Mouse (Mus musculus) myocyte (in vitro differentiated cells): ENCODE data around the gene Morc3. TPM values are rescaled to one million over a fixed set of nuclear protein-coding genes. Genes with fewer than 3 reads are reported as not detected.
"Not testable (repeated sequence)": the region's sequence is repeated elsewhere in the genome, so short reads cannot be mapped to it uniquely, and the experiment has no call there.

Experiments used
- H3K27me3 ChIP-seq: one replicate; pipeline ENCODE4 v1.6.1; 2011; ENCODE audit not compliant: control insufficient read depth, insufficient read depth, insufficient read length
- H3K36me3 ChIP-seq: one replicate; pipeline ENCODE4 v1.6.1; 2011; ENCODE audit not compliant: control insufficient read depth, insufficient read depth
- H3K4me2 ChIP-seq: one replicate; pipeline ENCODE4 v1.6.1; 2011; ENCODE audit warnings: low read depth, control low read depth
- H3K4me3 ChIP-seq: one replicate; pipeline ENCODE4 v1.5.1; 2011; ENCODE audit warnings: mild to moderate bottlenecking, control low read depth, moderate library complexity
- H3K79me2 ChIP-seq: one replicate; pipeline ENCODE4 v1.6.1; 2011; ENCODE audit not compliant: control insufficient read depth, insufficient read depth
- H3ac ChIP-seq: one replicate; pipeline ENCODE4 v1.6.1; 2011; ENCODE audit not compliant: control insufficient read depth, insufficient read length
- CEBPB ChIP-seq: IDR thresholded peaks from 2 replicates; pipeline ENCODE4 v1.6.1; 2011; ENCODE audit warnings: mild to moderate bottlenecking, moderate library complexity; ENCODE audit not compliant: poor library complexity, insufficient read depth, severe bottlenecking
- E2F4 ChIP-seq: IDR thresholded peaks from one replicate; pipeline ENCODE4 v1.6.1; 2011; ENCODE audit warnings: mild to moderate bottlenecking, control low read depth, moderate library complexity; ENCODE audit not compliant: insufficient read depth
- MAX ChIP-seq: IDR thresholded peaks from one replicate; pipeline ENCODE4 v1.6.1; 2011; ENCODE audit warnings: low read depth, mild to moderate bottlenecking, control low read depth
- MYOD1 ChIP-seq, 3 experiments: IDR thresholded peaks; one replicate each; pipeline ENCODE4 v1.6.1; 2011; ENCODE audit warnings: control low read depth in 2 of 3, low read depth in 2 of 3, mild to moderate bottlenecking in 2 of 3, moderate library complexity in 1 of 3; ENCODE audit not compliant: insufficient read length in 2 of 3, control insufficient read depth in 1 of 3
- MYOG ChIP-seq, 3 experiments: IDR thresholded peaks; one replicate each; pipeline ENCODE4 v1.6.1; 2011; ENCODE audit warnings: control low read depth in 2 of 3, low read depth in 2 of 3, mild to moderate bottlenecking in 2 of 3; ENCODE audit not compliant: insufficient read length in 2 of 3, control insufficient read depth in 1 of 3, insufficient read depth in 1 of 3
- POLR2A ChIP-seq: IDR thresholded peaks from one replicate; pipeline ENCODE4 v1.6.1; 2011; ENCODE audit warnings: low read depth, mild to moderate bottlenecking, control low read depth, moderate library complexity; ENCODE audit not compliant: insufficient read length
- POLR2AphosphoS2 ChIP-seq: IDR thresholded peaks from one replicate; pipeline ENCODE4 v1.6.1; 2011; ENCODE audit warnings: low read depth, control low read depth; ENCODE audit not compliant: insufficient read length
- REST ChIP-seq: IDR thresholded peaks from one replicate; pipeline ENCODE4 v1.6.1; 2011; ENCODE audit warnings: mild to moderate bottlenecking, control low read depth, moderate library complexity; ENCODE audit not compliant: insufficient read depth, insufficient read length
- SRF ChIP-seq: IDR thresholded peaks from one replicate; pipeline ENCODE4 v1.6.1; 2011; ENCODE audit warnings: low read depth; ENCODE audit not compliant: control insufficient read depth, insufficient read length
- TCF12 ChIP-seq: IDR thresholded peaks from one replicate; pipeline ENCODE4 v1.6.1; 2011; ENCODE audit warnings: mild to moderate bottlenecking, control low read depth; ENCODE audit not compliant: poor library complexity, insufficient read depth, severe bottlenecking
- TCF3 ChIP-seq: IDR thresholded peaks from one replicate; pipeline ENCODE4 v1.6.1; 2011; ENCODE audit warnings: low read depth, control low read depth; ENCODE audit not compliant: insufficient read length
- USF1 ChIP-seq: IDR thresholded peaks from one replicate; pipeline ENCODE4 v1.6.1; 2011; ENCODE audit warnings: low read depth, mild to moderate bottlenecking, control low read depth, moderate library complexity
- polyA plus RNA-seq: library from polyadenylated mRNA; unstranded; fragments of >200 nt; fragmentation: generic; extraction: Trizol; gene quantifications from one replicate; pipeline ENCODE4 v1.2.1, GENCODE M21; 2012; ENCODE audit warnings: missing spikeins

Gene Morc3
- polyA plus RNA-seq, 1 experiment = 10.6 TPM

GRCm38 (mm10) chr16:93817371-93817770, 14.6 kb upstream of the Morc3 start:
- TF ChIP-seq MYOD1 (IDR thresholded peaks at IDR 0.05; ENCODE audit: control insufficient read depth in 1 of 3, insufficient read length in 2 of 3, low read depth in 2 of 3) = no peak
- no peak for TF ChIP-seq REST
- TF ChIP-seq POLR2AphosphoS2 = no peak
- no peak for TF ChIP-seq SRF
- TF ChIP-seq USF1 = no peak
- no peak for TF ChIP-seq E2F4
- no peak for TF ChIP-seq MYOG (IDR thresholded peaks at IDR 0.05; ENCODE audit: control insufficient read depth in 1 of 3, insufficient read depth in 1 of 3, insufficient read length in 2 of 3, low read depth in 2 of 3)
- no peak for TF ChIP-seq MAX
- no peak for TF ChIP-seq TCF12
- TF ChIP-seq POLR2A = no peak
- TF ChIP-seq TCF3 = no peak
- TF ChIP-seq CEBPB = no peak
- Histone ChIP-seq H3ac (no peak overlapping the region), H3K79me2 (no peaks in the 10 kb centered on the region), H3K4me3 (no peak overlapping the region), H3K36me3 (no peaks in the 10 kb centered on the region), H3K4me2 (no peak overlapping the region), H3K27me3 (no peaks in the 10 kb centered on the region)

GRCm38 (mm10) chr16:93818691-93819324, 13.1 kb upstream of the Morc3 start:
- Histone ChIP-seq H3K36me3 (no peaks in the 10 kb centered on the region), H3K4me3 (no peak overlapping the region), H3ac (no peak overlapping the region), H3K27me3 (no peaks in the 10 kb centered on the region), H3K79me2 (no peaks in the 10 kb centered on the region), H3K4me2 (no peak overlapping the region)
- TF ChIP-seq MAX = no peak
- no peak for TF ChIP-seq MYOG (IDR thresholded peaks at IDR 0.05; ENCODE audit: control insufficient read depth in 1 of 3, insufficient read depth in 1 of 3, insufficient read length in 2 of 3, low read depth in 2 of 3)
- no peak for TF ChIP-seq USF1
- TF ChIP-seq E2F4 = no peak
- TF ChIP-seq CEBPB = no peak
- TF ChIP-seq SRF = no peak
- TF ChIP-seq REST = no peak
- TF ChIP-seq POLR2A = no peak
- TF ChIP-seq TCF3 = no peak
- no peak for TF ChIP-seq POLR2AphosphoS2
- no peak for TF ChIP-seq MYOD1 (IDR thresholded peaks at IDR 0.05; ENCODE audit: control insufficient read depth in 1 of 3, insufficient read length in 2 of 3, low read depth in 2 of 3)

- Histone ChIP-seq H3ac (no peak overlapping the region), H3K36me3 (no peaks in the 10 kb centered on the region), H3K4me3 (no peak overlapping the region), H3K4me2 (peak overlapping the region; percentile 4), H3K79me2 (no peaks in the 10 kb centered on the region), H3K27me3 (no peaks in the 10 kb centered on the region)
- TF ChIP-seq CEBPB = no peak
- no peak for TF ChIP-seq TCF3
- peak in 2 of 3 experiments; percentile 11 to 42 for TF ChIP-seq MYOD1 (IDR thresholded peaks at IDR 0.05; ENCODE audit: control insufficient read depth in 1 of 3, insufficient read length in 2 of 3, low read depth in 2 of 3)
- no peak for TF ChIP-seq POLR2AphosphoS2
Observed at GRCm38 (mm10) chr16:93819325-93819696, 12.6 kb upstream of the Morc3 start.

GRCm38 (mm10) chr16:93820040-93820439, 11.9 kb upstream of the Morc3 start:
- TF ChIP-seq MAX = no peak
- no peak for TF ChIP-seq TCF3
- TF ChIP-seq MYOG (IDR thresholded peaks at IDR 0.05; ENCODE audit: control insufficient read depth in 1 of 3, insufficient read depth in 1 of 3, insufficient read length in 2 of 3, low read depth in 2 of 3) = no peak
- no peak for TF ChIP-seq SRF
- no peak for TF ChIP-seq MYOD1 (IDR thresholded peaks at IDR 0.05; ENCODE audit: control insufficient read depth in 1 of 3, insufficient read length in 2 of 3, low read depth in 2 of 3)
- TF ChIP-seq CEBPB = no peak
- TF ChIP-seq REST = no peak
- no peak for TF ChIP-seq POLR2AphosphoS2
- TF ChIP-seq POLR2A = no peak
- no peak for TF ChIP-seq USF1
- TF ChIP-seq E2F4 = no peak
- TF ChIP-seq TCF12 = no peak
- no peak overlapping the region for H3K4me2 ChIP-seq
- H3K27me3 ChIP-seq = no peaks in the 10 kb centered on the region
- H3K36me3 ChIP-seq = no peaks in the 10 kb centered on the region
- H3K79me2 ChIP-seq = no peaks in the 10 kb centered on the region
- no peak overlapping the region for H3ac ChIP-seq
- no peak overlapping the region for H3K4me3 ChIP-seq

GRCm38 (mm10) chr16:93821706-93822105, 10.2 kb upstream of the Morc3 start:
- Histone ChIP-seq H3K27me3 (no peaks in the 10 kb centered on the region), H3K36me3 (no peaks in the 10 kb centered on the region), H3K4me3 (no peak overlapping the region), H3ac (no peak overlapping the region), H3K4me2 (no peak overlapping the region), H3K79me2 (no peaks in the 10 kb centered on the region)
- TF ChIP-seq E2F4 (no peak), USF1 (no peak), TCF12 (no peak), POLR2AphosphoS2 (no peak), CEBPB (no peak), MYOD1 (IDR thresholded peaks at IDR 0.05; ENCODE audit: control insufficient read depth in 1 of 3, insufficient read length in 2 of 3, low read depth in 2 of 3) (no peak), TCF3 (no peak)

GRCm38 (mm10) chr16:93822433-93823225, 9.3 kb upstream of the Morc3 start:
- H3K79me2 ChIP-seq, H3K27me3 ChIP-seq, H3K36me3 ChIP-seq, H3ac ChIP-seq, H3K4me2 ChIP-seq, H3K4me3 ChIP-seq: not testable (repeated sequence)
